Mouse (Mus musculus) G1E (cell line): ENCODE results near the gene Htra3.

Experiments used
- CTCF ChIP-seq: IDR thresholded peaks from 2 replicates; pipeline ENCODE4 v1.5.1; 2012; ENCODE audit warnings: low read depth, low read length, inconsistent platforms, mixed read lengths
- GATA1 ChIP-seq: IDR thresholded peaks from 2 replicates; pipeline ENCODE4 v1.6.1; 2012; ENCODE audit warnings: borderline replicate concordance, low read length, inconsistent platforms, mixed read lengths
- GATA2 ChIP-seq: IDR thresholded peaks from 2 replicates; pipeline ENCODE4 v1.6.1; 2012; ENCODE audit warnings: low read depth, low read length, inconsistent platforms, borderline replicate concordance
- POLR2AphosphoS5 ChIP-seq: IDR thresholded peaks from 2 replicates; pipeline ENCODE4 v1.6.1; 2012; ENCODE audit warnings: low read depth, low read length, inconsistent platforms; ENCODE audit not compliant: insufficient replicate concordance
- TAL1 ChIP-seq: conservative IDR thresholded peaks from 2 replicates; pipeline ENCODE4 v1.6.1; 2012; ENCODE audit warnings: low read depth, low read length, inconsistent platforms, mixed read lengths

DNA sequence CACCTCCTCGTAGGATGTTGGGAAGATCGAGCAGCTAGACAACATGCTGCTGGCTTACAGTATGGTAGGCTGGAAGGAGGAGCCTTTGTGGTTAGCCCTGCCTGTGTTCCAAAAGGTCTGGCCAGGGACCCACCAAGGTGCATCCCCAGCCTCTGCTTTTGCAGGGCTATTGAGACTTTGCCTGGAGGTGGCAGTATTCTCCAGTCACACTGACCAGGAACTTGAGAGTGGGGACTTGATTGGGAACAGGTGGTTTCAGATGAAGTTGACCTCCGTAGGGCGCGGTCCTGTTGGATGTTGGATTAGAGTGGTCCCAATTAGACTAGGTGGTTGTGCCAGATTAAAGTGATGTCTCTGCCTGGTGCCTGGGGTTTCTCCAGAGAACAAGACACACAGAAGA, 47.9 kb upstream of the Htra3 start:
- TF ChIP-seq CTCF (no peak), GATA2 (no peak), POLR2AphosphoS5 (no peak), GATA1 (no peak), TAL1 (no peak)
